Mouse (Mus musculus) brain, embryonic 14.5 days (tissue): ENCODE results near the gene Spata31d1a.

Experiments
- CTCF ChIP-seq: fragments of 200-500 bp; IDR thresholded peaks from 2 replicates; pipeline ENCODE4 v1.5.1; 2012; ENCODE audit warnings: inconsistent platforms, mild to moderate bottlenecking, moderate library complexity, borderline replicate concordance; ENCODE audit not compliant: insufficient read depth, insufficient read length; ENCODE audit errors: extremely low read depth
- POLR2A ChIP-seq: fragments of 200-500 bp; IDR thresholded peaks from 2 replicates; pipeline ENCODE4 v1.6.1; 2012; ENCODE audit warnings: mild to moderate bottlenecking, inconsistent platforms, borderline replicate concordance; ENCODE audit not compliant: poor library complexity, insufficient read depth, insufficient read length, severe bottlenecking; ENCODE audit errors: extremely low read depth

DNA sequence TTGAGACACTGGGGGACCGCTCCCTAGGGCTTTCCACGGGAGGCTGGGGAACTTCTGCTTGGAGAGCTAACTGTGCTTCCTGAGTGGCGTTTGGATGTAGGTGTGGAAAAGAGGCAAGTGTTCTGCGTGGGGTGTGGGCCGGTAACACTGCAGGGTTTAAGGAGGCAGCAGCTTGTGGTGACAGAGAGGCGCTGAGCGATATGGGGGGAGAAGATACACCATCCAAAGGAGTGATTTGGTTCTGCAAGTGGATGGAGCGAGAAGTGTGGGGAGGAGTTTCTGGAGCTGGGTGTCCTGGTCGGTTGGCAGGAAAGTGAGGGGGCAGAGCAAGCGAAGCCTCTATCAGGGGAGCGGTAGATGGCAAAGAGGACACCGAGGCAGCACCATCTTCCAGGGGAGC lies 6.6 kb downstream of the Spata31d1a start:
- TF ChIP-seq CTCF = no peak
- no peak for TF ChIP-seq POLR2A
